Mouse (Mus musculus) cerebellum, adult 2 months (tissue): ENCODE data around the gene Plcb1.

Source experiments
- CTCF ChIP-seq: fragments of 200-500 bp; IDR thresholded peaks from 2 replicates; pipeline ENCODE4 v1.5.1; 2011; ENCODE audit warnings: low read depth, mild to moderate bottlenecking, control low read depth, low read length, moderate library complexity, borderline replicate concordance; ENCODE audit not compliant: insufficient read depth
- POLR2A ChIP-seq: fragments of 200-500 bp; IDR thresholded peaks from 2 replicates; pipeline ENCODE4 v1.6.1; 2011; ENCODE audit warnings: low read length, control low read depth, borderline replicate concordance; ENCODE audit not compliant: insufficient read depth

DNA sequence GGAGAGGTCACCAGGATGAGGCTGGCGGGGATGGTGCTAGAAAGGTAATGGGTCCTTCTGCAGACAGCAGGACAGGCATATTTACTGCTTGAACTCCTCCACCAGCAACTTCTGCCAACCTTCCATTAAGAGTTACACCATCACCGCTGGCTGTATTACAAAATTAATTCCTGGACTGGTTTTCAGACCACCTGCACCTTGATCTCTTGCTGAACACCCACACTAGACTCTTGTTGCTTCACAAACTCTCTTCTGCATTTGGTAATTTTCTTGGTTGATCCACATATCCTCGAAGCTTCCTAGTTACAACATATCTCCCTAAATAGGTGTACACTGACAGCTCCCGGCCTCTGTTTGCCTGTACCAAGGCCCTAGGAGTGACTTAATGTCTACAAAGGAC lies 170.6 kb downstream of the Plcb1 start:
- no peak for TF ChIP-seq POLR2A
- TF ChIP-seq CTCF = no peak
